Mouse (Mus musculus): Measurements from ENCODE around the gene Olfr1442. TPM values are rescaled to one million over a fixed set of nuclear protein-coding genes. Genes with fewer than 3 reads are reported as not detected.
"Not testable (repeated sequence)": the region's sequence is repeated elsewhere in the genome, so short reads cannot be mapped to it uniquely, and the experiment has no call there.

The Olfr1442 gene
- total and polyA plus RNA-seq, 3 experiments = 0.05 TPM; not detected in 2

GRCm38 (mm10) chr19:12695590-12695989 lies 25.4 kb downstream of the Olfr1442 start, which contains the start of gene Keg1:
Keg1 (plus strand) TSS chr19:12695786.
- Histone ChIP-seq H3K27me3 (ENCODE audit: insufficient read depth, low read length) (no peaks in the 10 kb centered on the region), H3K4me3 (ENCODE audit: low read depth, low read length) (no peak within 1 kb of the TSS), H3K4me1 (ENCODE audit: insufficient read depth, low read depth, low read length) (no peaks in the 10 kb centered on the region), H3K36me3 (replicated peaks) (no peaks in the 10 kb centered on the region), H3K9me3 (replicated peaks) (no peaks in the 10 kb centered on the region)
- ATAC-seq (ENCODE audit: extremely low read depth, insufficient number of reproducible peaks, low FRiP score, poor library complexity, severe bottlenecking) (no peak), DNase-seq (ENCODE audit: low spot score) (no peak)
- TF ChIP-seq TAL1 (conservative IDR thresholded peaks at IDR 0.05; ENCODE audit: low read depth, low read length) = no peak
- no peak for TF ChIP-seq POLR2AphosphoS5 (IDR thresholded peaks at IDR 0.05; ENCODE audit: insufficient replicate concordance, low read depth, low read length)
- TF ChIP-seq GATA1 (IDR thresholded peaks at IDR 0.05; ENCODE audit: borderline replicate concordance, low read length) = no peak
- TF ChIP-seq CTCF (IDR thresholded peaks at IDR 0.05; ENCODE audit: low read depth, low read length) = no peak

- no peak for ATAC-seq (ENCODE audit: extremely low read depth, insufficient number of reproducible peaks, low FRiP score, poor library complexity, severe bottlenecking)
- no peak for DNase-seq (ENCODE audit: low spot score)
- Histone ChIP-seq H3K27me3 (ENCODE audit: insufficient read depth, low read length) (no peaks in the 10 kb centered on the region), H3K36me3 (replicated peaks) (no peaks in the 10 kb centered on the region), H3K9me3 (replicated peaks) (no peaks in the 10 kb centered on the region), H3K4me3 (ENCODE audit: low read depth, low read length) (no peak overlapping the region), H3K4me1 (ENCODE audit: insufficient read depth, low read depth, low read length) (no peaks in the 10 kb centered on the region)
- TF ChIP-seq TAL1 (conservative IDR thresholded peaks at IDR 0.05; ENCODE audit: low read depth, low read length) (no peak), CTCF (IDR thresholded peaks at IDR 0.05; ENCODE audit: low read depth, low read length) (no peak), GATA2 (IDR thresholded peaks at IDR 0.05; ENCODE audit: borderline replicate concordance, low read depth, low read length) (no peak), GATA1 (IDR thresholded peaks at IDR 0.05; ENCODE audit: borderline replicate concordance, low read length) (no peak), POLR2AphosphoS5 (IDR thresholded peaks at IDR 0.05; ENCODE audit: insufficient replicate concordance, low read depth, low read length) (no peak)
Observed at GRCm38 (mm10) chr19:12696221-12696620, 26.0 kb downstream of the Olfr1442 start.

GRCm38 (mm10) chr19:12708458-12708857 lies 38.2 kb downstream of the Olfr1442 start:
- no peak for DNase-seq (ENCODE audit: low spot score)
- H3K4me1 ChIP-seq (ENCODE audit: insufficient read depth, low read depth, low read length) = no peaks in the 10 kb centered on the region
- H3K4me3 ChIP-seq (ENCODE audit: low read depth, low read length) = no peak overlapping the region
- no peak for ATAC-seq (ENCODE audit: extremely low read depth, insufficient number of reproducible peaks, low FRiP score, poor library complexity, severe bottlenecking)
- no peaks in the 10 kb centered on the region for H3K9me3 ChIP-seq (replicated peaks)
- TF ChIP-seq CTCF (IDR thresholded peaks at IDR 0.05; ENCODE audit: low read depth, low read length) (no peak), TAL1 (conservative IDR thresholded peaks at IDR 0.05; ENCODE audit: low read depth, low read length) (no peak), POLR2AphosphoS5 (IDR thresholded peaks at IDR 0.05; ENCODE audit: insufficient replicate concordance, low read depth, low read length) (no peak), GATA2 (IDR thresholded peaks at IDR 0.05; ENCODE audit: borderline replicate concordance, low read depth, low read length) (no peak), GATA1 (IDR thresholded peaks at IDR 0.05; ENCODE audit: borderline replicate concordance, low read length) (no peak)
- no peaks in the 10 kb centered on the region for H3K27me3 ChIP-seq (ENCODE audit: insufficient read depth, low read length)
- H3K36me3 ChIP-seq (replicated peaks) = no peaks in the 10 kb centered on the region

GRCm38 (mm10) chr19:12708986-12709385 lies 38.7 kb downstream of the Olfr1442 start:
- H3K4me3 ChIP-seq (ENCODE audit: low read depth, low read length) = no peak overlapping the region
- no peaks in the 10 kb centered on the region for H3K36me3 ChIP-seq (replicated peaks)
- no peak for DNase-seq (ENCODE audit: low spot score)
- no peaks in the 10 kb centered on the region for H3K4me1 ChIP-seq (ENCODE audit: insufficient read depth, low read depth, low read length)
- no peaks in the 10 kb centered on the region for H3K27me3 ChIP-seq (ENCODE audit: insufficient read depth, low read length)
- TF ChIP-seq TAL1 (conservative IDR thresholded peaks at IDR 0.05; ENCODE audit: low read depth, low read length) (no peak), GATA2 (IDR thresholded peaks at IDR 0.05; ENCODE audit: borderline replicate concordance, low read depth, low read length) (no peak), CTCF (IDR thresholded peaks at IDR 0.05; ENCODE audit: low read depth, low read length) (no peak), GATA1 (IDR thresholded peaks at IDR 0.05; ENCODE audit: borderline replicate concordance, low read length) (no peak), POLR2AphosphoS5 (IDR thresholded peaks at IDR 0.05; ENCODE audit: insufficient replicate concordance, low read depth, low read length) (no peak)
- no peaks in the 10 kb centered on the region for H3K9me3 ChIP-seq (replicated peaks)
- no peak for ATAC-seq (ENCODE audit: extremely low read depth, insufficient number of reproducible peaks, low FRiP score, poor library complexity, severe bottlenecking)

GRCm38 (mm10) chr19:12719189-12719588 lies 49.0 kb downstream of the Olfr1442 start:
- Histone ChIP-seq H3K4me3 (ENCODE audit: low read depth, low read length) (no peak overlapping the region), H3K27me3 (ENCODE audit: insufficient read depth, low read length) (peaks cover 7% of the 10 kb centered on the region; the same call in 1 of the 2 replicates), H3K36me3 (replicated peaks) (no peaks in the 10 kb centered on the region), H3K9me3 (replicated peaks) (no peaks in the 10 kb centered on the region), H3K4me1 (ENCODE audit: insufficient read depth, low read depth, low read length) (no peaks in the 10 kb centered on the region)
- ATAC-seq (ENCODE audit: extremely low read depth, insufficient number of reproducible peaks, low FRiP score, poor library complexity, severe bottlenecking) = no peak
- TF ChIP-seq GATA2 (IDR thresholded peaks at IDR 0.05; ENCODE audit: borderline replicate concordance, low read depth, low read length) (no peak), CTCF (IDR thresholded peaks at IDR 0.05; ENCODE audit: low read depth, low read length) (no peak), TAL1 (conservative IDR thresholded peaks at IDR 0.05; ENCODE audit: low read depth, low read length) (no peak), GATA1 (IDR thresholded peaks at IDR 0.05; ENCODE audit: borderline replicate concordance, low read length) (no peak), POLR2AphosphoS5 (IDR thresholded peaks at IDR 0.05; ENCODE audit: insufficient replicate concordance, low read depth, low read length) (no peak)
- no peak for DNase-seq (ENCODE audit: low spot score)

- ATAC-seq (ENCODE audit: extremely low read depth, insufficient number of reproducible peaks, low FRiP score, poor library complexity, severe bottlenecking) (no peak), DNase-seq (ENCODE audit: low spot score) (no peak)
- H3K4me1 ChIP-seq (ENCODE audit: insufficient read depth, low read depth, low read length) = no peaks in the 10 kb centered on the region
- H3K9me3 ChIP-seq (replicated peaks) = no peaks in the 10 kb centered on the region
- no peak overlapping the region for H3K4me3 ChIP-seq (ENCODE audit: low read depth, low read length)
- peaks cover 7% of the 10 kb centered on the region; the same call in 1 of the 2 replicates for H3K27me3 ChIP-seq (ENCODE audit: insufficient read depth, low read length)
- TF ChIP-seq GATA2 (IDR thresholded peaks at IDR 0.05; ENCODE audit: borderline replicate concordance, low read depth, low read length) (no peak), CTCF (IDR thresholded peaks at IDR 0.05; ENCODE audit: low read depth, low read length) (no peak), POLR2AphosphoS5 (IDR thresholded peaks at IDR 0.05; ENCODE audit: insufficient replicate concordance, low read depth, low read length) (no peak), GATA1 (IDR thresholded peaks at IDR 0.05; ENCODE audit: borderline replicate concordance, low read length) (no peak), TAL1 (conservative IDR thresholded peaks at IDR 0.05; ENCODE audit: low read depth, low read length) (no peak)
- no peaks in the 10 kb centered on the region for H3K36me3 ChIP-seq (replicated peaks)
Observed at GRCm38 (mm10) chr19:12720463-12720862, 50.2 kb downstream of the Olfr1442 start.

GRCm38 (mm10) chr19:12720919-12721318 lies 50.7 kb downstream of the Olfr1442 start:
- H3K9me3 ChIP-seq (replicated peaks); H3K27me3 ChIP-seq (ENCODE audit: insufficient read depth, low read length); H3K36me3 ChIP-seq (replicated peaks); H3K4me1 ChIP-seq (ENCODE audit: insufficient read depth, low read depth, low read length); H3K4me3 ChIP-seq (ENCODE audit: low read depth, low read length); DNase-seq (ENCODE audit: low spot score); ATAC-seq (ENCODE audit: extremely low read depth, insufficient number of reproducible peaks, low FRiP score, poor library complexity, severe bottlenecking): not testable (repeated sequence)

GRCm38 (mm10) chr19:12721596-12721995 lies 51.4 kb downstream of the Olfr1442 start:
- H3K36me3 ChIP-seq (replicated peaks); DNase-seq (ENCODE audit: low spot score); H3K4me3 ChIP-seq (ENCODE audit: low read depth, low read length); H3K4me1 ChIP-seq (ENCODE audit: insufficient read depth, low read depth, low read length); ATAC-seq (ENCODE audit: extremely low read depth, insufficient number of reproducible peaks, low FRiP score, poor library complexity, severe bottlenecking); H3K9me3 ChIP-seq (replicated peaks); H3K27me3 ChIP-seq (ENCODE audit: insufficient read depth, low read length): not testable (repeated sequence)

All from G1E (cell line).